Mouse (Mus musculus) frontal cortex, postnatal 14 days (tissue): ENCODE results near the gene Wrnip1.
"Not testable (repeated sequence)": the region's sequence is repeated elsewhere in the genome, so short reads cannot be mapped to it uniquely, and the experiment has no call there.

Experiments used
- DNase-seq, 2 experiments: peaks; one replicate each; pipeline ENCODE4 v3.0.0; 2022; ENCODE audit warnings: low spot score in 2 of 2

Wrnip1 gene

DNA sequence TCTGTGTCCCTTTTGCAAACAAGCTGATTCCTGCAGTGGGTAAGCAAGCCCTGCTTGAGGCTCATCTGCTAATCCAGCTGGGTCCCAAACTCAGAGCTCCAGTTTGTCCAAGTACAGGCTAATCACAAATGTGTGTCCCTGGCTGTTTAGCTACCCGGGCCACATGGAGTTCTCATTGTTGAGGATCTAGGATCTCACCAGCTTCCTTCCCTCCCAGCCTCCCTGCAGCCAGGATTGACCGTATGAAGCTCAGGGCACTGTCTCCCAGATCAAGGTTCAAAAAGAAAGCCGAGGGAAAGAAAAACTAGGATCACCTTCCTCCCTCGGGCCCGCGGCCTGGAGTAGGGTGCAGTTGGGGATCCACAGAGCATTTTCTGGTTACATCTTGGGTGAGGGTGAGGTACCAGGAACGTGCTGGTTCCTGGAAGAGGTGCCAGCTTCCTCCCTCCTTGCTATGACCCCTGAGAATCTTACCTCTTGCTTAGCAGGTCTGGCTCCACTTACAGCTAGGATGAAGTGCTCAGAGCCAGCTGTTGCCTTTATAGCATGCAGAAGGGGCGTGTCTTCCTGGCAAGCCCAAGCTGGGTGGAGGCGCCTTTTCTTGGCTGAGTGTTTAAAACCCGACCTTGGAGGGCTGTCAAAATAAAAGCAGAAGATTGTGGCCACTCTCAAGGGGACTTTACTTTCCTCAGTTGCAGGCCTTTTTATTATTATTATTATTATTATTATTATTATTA, 49.0 kb downstream of the Wrnip1 start, which contains the start of gene Serpinb1a:
Serpinb1a (minus strand) TSS at position 518 of the 737 bp plus-strand sequence.
- no peak for DNase-seq

DNA sequence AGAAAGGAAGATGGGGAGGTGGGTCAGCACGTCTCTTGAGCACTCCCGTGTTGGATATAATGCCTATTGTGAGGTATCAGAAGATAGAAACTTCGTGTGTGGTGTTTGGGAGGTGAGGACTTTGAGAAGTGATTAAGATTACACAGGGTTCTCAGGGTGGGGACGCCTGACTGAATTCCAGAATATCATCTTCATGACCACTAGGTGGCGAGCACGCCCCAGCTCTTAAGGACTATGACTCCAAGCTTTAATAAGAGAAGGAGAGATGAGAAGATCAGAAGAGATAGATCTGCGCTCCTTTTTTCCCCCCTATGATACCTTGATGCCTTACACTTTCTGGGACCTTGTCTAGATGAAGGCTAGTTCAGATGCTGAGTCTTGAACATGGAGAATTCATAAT, 50.1 kb downstream of the Wrnip1 start:
- peak in 1 of 2 experiments; percentile 23 for DNase-seq

DNA sequence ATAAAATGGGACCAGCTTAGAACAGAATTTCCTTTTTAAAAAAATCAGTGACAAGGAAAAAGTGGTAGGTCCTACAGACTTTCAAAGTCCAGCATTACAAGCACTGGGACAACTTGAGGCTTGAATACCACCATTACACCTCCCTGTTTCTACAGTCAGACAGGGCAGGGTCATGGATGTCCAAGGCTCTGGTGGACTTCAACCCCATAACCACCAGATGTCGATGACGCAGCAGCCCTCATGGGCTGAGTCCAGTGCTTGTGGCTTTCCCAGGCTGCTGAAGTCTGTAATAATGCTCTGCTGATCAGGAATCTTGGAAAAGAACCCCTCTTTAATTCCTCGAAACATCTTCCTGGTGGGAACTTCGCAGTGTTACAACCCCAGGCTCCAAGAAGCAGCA, 50.7 kb downstream of the Wrnip1 start:
- no peak for DNase-seq

DNA sequence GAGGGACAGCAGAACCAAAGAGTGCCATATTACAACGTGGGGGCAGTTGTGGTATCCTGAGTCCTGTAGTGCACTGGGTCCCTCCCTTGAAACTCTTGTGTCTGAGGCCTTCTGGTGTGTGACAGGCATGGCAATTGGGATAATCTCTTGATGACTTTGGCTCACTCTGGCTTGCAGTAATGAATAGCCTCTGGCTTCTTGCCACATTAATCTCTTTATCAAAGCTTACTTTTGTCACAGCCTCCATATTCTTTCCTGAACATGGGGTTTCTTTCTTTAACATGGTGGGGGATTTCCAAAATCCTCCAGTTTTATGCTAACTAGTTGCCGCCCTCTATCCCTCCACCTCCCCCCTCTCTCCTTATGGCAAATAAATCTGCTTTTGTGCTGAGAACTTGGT, 51.2 kb downstream of the Wrnip1 start:
- DNase-seq: no peak

DNA sequence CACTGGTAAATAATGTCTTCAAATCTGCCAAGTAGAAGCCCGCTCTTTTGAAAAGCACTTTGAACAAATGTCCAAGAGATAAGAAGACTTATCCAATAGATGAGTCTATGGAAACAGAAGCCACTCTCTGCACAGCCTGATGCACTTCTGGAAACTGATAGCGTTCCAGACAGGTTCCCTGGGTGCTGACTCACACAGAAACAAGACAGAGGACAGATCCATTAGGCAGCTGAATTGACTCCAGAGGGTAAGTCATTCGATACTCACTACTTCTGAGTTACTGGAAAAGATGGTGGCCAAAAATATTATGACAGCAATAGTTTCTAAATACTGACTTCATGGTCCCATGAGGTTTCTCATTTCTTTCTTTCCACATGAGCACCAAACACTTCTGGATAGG, 59.0 kb downstream of the Wrnip1 start:
- no peak for DNase-seq

DNA sequence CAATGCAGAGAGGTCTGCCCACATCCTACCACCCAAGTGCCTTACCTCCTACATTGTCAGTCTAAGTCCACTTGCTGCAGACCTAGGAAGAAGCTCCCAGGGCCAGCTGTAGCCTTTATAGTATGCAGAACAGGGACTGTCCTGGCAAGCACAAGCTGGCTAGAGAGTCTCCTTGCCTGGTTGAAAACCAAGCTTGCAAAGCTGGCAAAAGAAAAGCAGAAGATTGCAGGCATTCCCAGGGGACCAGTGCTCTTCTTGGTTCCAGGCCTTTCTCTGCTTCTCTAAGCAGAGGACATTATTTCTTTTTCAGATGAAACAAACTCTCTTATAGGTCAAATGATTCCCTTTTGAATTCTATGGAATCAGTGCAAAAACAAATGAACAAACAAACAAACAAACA, 61.6 kb downstream of the Wrnip1 start:
- no peak for DNase-seq

DNA sequence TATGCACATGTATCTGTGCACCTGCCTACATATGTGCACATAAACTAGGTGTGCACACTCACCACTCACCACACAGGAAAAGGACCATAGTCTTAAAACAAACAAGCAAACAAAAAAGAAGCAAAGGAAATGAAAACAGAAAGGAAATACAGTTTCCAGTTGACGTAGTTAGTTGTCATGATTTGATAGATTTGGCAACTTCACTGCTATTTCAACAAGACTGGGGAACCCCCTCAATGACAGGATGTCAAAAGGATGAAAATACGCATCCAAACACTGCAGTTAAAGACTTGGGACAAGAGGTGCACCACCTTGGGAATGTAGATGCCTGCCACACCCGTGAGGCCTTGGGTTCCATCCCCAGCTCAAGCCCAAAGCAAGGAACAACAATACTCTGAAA, 62.7 kb downstream of the Wrnip1 start:
- not testable (repeated sequence) for DNase-seq

DNA sequence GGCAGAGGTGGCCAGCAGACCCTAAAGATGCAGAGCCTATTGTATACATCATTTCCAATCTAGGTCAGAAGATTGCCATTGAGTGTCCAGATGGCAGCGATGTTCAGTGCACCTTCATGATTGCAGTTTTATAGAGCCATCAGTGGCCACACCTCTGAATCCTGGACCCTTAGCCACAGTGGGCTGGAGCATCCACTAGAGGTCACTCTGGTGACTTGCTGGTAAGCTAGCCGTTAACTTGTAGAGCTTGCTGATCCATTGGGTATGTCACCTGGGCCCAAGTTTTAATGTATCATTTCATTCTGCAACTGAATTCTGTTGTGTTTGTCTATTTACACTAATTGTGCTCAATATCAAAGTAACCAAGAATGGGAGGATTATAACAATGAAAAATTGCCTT, 63.8 kb downstream of the Wrnip1 start:
- DNase-seq: no peak

DNA sequence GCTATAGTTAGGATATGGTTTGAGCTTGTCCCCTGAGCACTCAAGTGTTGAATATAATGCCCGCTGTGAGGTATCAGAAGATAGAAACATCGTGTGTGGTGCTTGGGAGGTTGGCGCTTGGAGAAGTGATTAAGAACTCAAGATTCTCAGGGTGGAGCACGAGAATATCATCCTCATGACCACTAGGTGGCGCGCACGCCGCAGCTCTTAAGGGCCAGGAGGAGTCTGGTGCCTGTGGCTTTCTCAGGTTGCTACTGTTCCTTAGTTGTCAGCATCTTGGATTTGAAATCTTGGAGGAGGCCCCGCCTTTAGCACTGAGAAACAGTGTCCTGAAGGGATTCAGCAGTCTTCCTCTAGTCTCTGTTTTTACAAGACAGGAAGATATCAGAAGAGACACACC, 64.6 kb downstream of the Wrnip1 start:
- peak; percentile 59 to 75 for DNase-seq

DNA sequence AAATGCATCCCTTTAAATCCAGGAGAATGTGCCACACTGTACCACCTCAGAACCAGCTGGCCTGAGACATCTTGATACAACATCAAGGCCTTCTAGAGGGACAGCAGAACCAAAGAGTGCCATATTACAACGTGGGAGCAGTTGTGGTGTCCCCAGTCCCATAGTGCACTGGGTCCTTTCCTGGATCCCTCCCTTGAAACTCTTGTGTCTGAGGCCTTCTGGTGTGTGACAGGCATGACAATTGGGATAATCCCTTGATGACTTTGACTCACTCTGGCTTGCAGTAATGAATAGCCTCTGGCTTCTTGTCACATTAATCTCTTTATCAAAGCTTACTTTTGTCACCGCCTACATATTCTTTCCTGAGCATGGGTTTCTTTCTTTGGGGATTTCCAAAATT, 65.2 kb downstream of the Wrnip1 start:
- DNase-seq: no peak

DNA sequence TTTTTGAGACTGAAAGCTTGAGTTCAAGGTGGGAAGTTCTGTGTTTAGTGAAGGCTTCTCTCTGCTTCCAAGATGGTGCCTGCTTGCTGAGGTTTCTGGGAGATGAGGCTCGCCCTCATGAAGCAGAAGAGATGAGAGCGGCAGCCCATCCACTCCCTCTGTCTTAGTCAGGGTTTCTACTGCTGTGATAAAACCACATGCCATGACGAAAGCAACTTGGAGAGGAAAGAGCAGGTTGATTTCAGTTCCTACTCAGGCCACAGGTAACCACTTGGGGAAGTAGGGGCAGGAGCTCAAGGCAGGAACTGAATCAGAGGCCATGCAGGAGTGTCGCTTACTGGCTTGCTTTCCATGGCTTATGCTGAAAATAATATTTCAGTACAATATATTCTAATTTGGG, 66.4 kb downstream of the Wrnip1 start:
- not testable (repeated sequence) for DNase-seq

DNA sequence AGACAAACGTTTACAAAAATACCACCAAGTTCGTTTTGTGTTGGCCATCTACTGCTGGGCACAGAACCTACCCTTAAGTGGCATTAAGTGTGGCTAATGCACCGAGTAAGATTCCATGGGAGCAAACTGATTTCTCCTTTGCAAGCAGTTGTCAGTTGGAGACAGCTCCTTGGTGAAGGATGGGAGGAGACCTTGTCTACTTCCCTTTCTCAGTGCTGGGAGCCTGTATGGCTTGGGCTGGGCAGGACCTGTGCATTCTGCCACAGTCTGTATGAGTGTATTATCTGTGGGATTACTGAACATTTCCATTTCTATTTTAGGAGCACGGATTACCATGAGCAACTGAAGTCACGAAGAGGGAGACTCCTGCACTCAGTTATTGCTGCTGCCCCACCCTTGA, 67.0 kb downstream of the Wrnip1 start:
- no peak for DNase-seq
